Mouse (Mus musculus) stomach, postnatal 0 days (tissue): ENCODE results near the gene Lrmda. TPM values are rescaled to one million over a fixed set of nuclear protein-coding genes. Genes with fewer than 3 reads are reported as not detected.

ENCODE experiments used
- ATAC-seq: fragments of 200-750 bp; cut with Nextera tagmentation; 2 replicates; pipeline ENCODE4 v1.8.0; 2017; ENCODE audit not compliant: low FRiP score, low TSS enrichment
- DNase-seq: peaks from one replicate; pipeline ENCODE4 v3.0.0-alpha.2; 2016; ENCODE audit warnings: low spot score
- H3K27ac ChIP-seq: fragments of 300-500 bp; sonication (generic); replicated peaks from 2 replicates; pipeline ENCODE4 v1.5.1; 2014; ENCODE audit warnings: mild to moderate bottlenecking, control low read depth
- H3K27me3 ChIP-seq: fragments of 300-500 bp; sonication (generic); 2 replicates; pipeline ENCODE4 v1.6.1; 2014; ENCODE audit warnings: low read length; ENCODE audit not compliant: control insufficient read depth, insufficient read depth
- H3K36me3 ChIP-seq: fragments of 300-500 bp; sonication (generic); 2 replicates; pipeline ENCODE4 v1.6.1; 2014; ENCODE audit warnings: low read length, mixed read lengths; ENCODE audit not compliant: control insufficient read depth, insufficient read depth
- H3K4me1 ChIP-seq: fragments of 300-500 bp; sonication (generic); replicated peaks from 2 replicates; pipeline ENCODE4 v1.6.1; 2014; ENCODE audit warnings: antibody characterized with exemption; ENCODE audit not compliant: control insufficient read depth, insufficient read depth
- H3K4me2 ChIP-seq: fragments of 300-500 bp; sonication (generic); replicated peaks from 2 replicates; pipeline ENCODE4 v1.6.1; 2014; ENCODE audit warnings: low read depth, mild to moderate bottlenecking, control low read depth, moderate library complexity
- H3K4me3 ChIP-seq: fragments of 300-500 bp; sonication (generic); 2 replicates; pipeline ENCODE4 v1.5.1; 2014; ENCODE audit warnings: low read depth, low read length, control low read depth
- H3K9ac ChIP-seq: fragments of 300-500 bp; sonication (generic); 2 replicates; pipeline ENCODE4 v1.6.1; 2014; ENCODE audit warnings: mild to moderate bottlenecking, low read length, control low read depth, mixed read lengths
- H3K9me3 ChIP-seq: fragments of 300-500 bp; sonication (generic); 2 replicates; pipeline ENCODE4 v1.6.1; 2016; ENCODE audit warnings: low read length; ENCODE audit not compliant: control insufficient read depth
- CTCF ChIP-seq: IDR thresholded peaks from 2 replicates; pipeline ENCODE4 v1.5.1; 2016; ENCODE audit warnings: antibody characterized with exemption, low read depth, mild to moderate bottlenecking, moderate library complexity
- EP300 ChIP-seq: optimal IDR thresholded peaks from 2 replicates; pipeline ENCODE3; 2016; ENCODE audit warnings: antibody characterized with exemption
- WGBS: fragments of 180-500 bp; shearing (Covaris S2); extraction: QIAGEN DNeasy Blood & Tissue Kit; methylation state at CpG from one replicate; pipeline ENCODE4 v1.1.7; 2014; 5-methylcytosine and 5-hydroxymethylcytosine counted together
- polyA plus RNA-seq: library from polyadenylated mRNA; unstranded; fragments of >200 nt; fragmentation: Nextera tagmentation; extraction: Ambion mirVana; gene quantifications from 2 replicates; pipeline ENCODE4 v1.2.1, GENCODE M21; 2015

Gene Lrmda
- polyA plus RNA-seq, 1 experiment from 2014 or later, result 0.39 TPM

- ATAC-seq (no peak), DNase-seq (no peak)
- Histone ChIP-seq H3K4me1 (no peaks in the 10 kb centered on the region; the same call in 1 of the 2 replicates), H3K36me3 (no peaks in the 10 kb centered on the region), H3K9ac (no peak overlapping the region), H3K9me3 (no peaks in the 10 kb centered on the region), H3K27me3 (no peaks in the 10 kb centered on the region), H3K4me2 (no peak overlapping the region), H3K4me3 (no peak overlapping the region), H3K27ac (no peak overlapping the region)
- WGBS, result 59% methylated on average over 1 of the region's 1 CpGs
- TF ChIP-seq CTCF, result no peak
- no peak for TF ChIP-seq EP300
These were observed 39.2 kb downstream of the Lrmda start for GRCm38 (mm10) chr14:22058729-22059128.

- 79% methylated on average over 6 of the region's 6 CpGs for WGBS
- TF ChIP-seq CTCF (no peak), EP300 (no peak)
- ATAC-seq, result no peak
- no peak overlapping the region for H3K9ac ChIP-seq
- H3K4me3 ChIP-seq, result no peak overlapping the region
- H3K36me3 ChIP-seq, result no peaks in the 10 kb centered on the region
- no peak overlapping the region for H3K4me2 ChIP-seq
- no peaks in the 10 kb centered on the region; the same call in 1 of the 2 replicates for H3K4me1 ChIP-seq
- no peak overlapping the region for H3K27ac ChIP-seq
- DNase-seq, result no peak
- H3K9me3 ChIP-seq, result no peaks in the 10 kb centered on the region
- no peaks in the 10 kb centered on the region for H3K27me3 ChIP-seq
These were observed 39.9 kb downstream of the Lrmda start for GRCm38 (mm10) chr14:22059348-22059861.

DNA sequence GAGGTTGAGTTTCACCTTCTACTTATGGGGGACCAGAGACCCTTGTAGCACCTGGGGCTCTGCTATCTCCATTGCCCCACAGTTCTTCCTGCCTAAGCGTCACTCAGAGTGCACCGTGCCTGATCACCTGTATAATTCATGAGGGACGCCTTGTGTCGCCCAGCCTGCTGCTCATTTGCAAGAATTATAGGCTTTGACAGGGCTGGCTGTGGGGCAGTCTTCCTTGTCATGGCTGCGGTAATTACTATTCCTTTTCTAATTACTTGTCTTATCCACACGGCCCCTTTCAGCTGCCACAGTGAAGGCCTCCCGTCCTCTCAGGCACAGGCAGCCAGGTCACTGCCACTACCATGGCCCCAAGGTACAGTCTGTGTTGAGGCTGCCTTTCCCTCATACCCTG lies 41.3 kb downstream of the Lrmda start:
- Histone ChIP-seq H3K4me1 (no peaks in the 10 kb centered on the region; the same call in 1 of the 2 replicates), H3K27me3 (no peaks in the 10 kb centered on the region), H3K4me2 (no peak overlapping the region), H3K27ac (no peak overlapping the region), H3K9ac (no peak overlapping the region), H3K36me3 (no peaks in the 10 kb centered on the region), H3K9me3 (no peaks in the 10 kb centered on the region), H3K4me3 (no peak overlapping the region)
- no peak for DNase-seq
- TF ChIP-seq CTCF (no peak), EP300 (no peak)
- ATAC-seq, result no peak
- WGBS, result 84% methylated on average over 7 of the region's 7 CpGs

DNA sequence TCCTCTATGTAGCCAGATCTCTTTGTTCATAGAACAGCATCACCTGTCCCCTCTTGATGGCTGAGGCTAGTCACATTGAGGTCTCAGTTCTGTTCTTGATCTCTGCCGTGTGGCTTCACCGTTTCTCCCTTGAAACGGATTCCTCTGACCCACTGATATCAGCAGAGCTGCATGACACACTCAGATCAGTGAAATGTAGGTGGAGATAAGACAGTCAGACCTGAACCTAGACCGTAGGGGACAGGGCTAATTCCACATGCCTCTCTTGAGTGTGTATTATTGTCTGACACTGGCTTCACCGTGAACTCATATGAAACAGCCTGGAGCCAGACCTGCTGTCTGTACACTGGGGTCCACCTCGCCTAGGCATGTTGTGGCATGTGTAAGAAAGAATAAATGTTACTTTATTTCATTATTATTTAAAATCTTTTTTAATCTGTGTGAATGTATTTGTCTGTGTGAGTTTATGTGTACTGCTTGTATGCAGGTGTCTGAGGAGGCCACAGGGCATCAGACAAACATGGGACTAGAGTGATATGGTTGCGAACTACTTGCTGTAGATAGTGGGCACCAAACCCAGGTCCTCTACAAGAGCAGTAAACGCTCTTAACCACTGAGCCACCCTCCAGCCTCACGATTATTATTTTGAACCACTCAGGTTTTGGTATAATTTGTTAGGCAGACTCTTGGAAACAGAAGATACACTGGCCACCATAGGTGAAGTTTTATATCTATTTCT lies 42.8 kb downstream of the Lrmda start:
- no peak overlapping the region for H3K9ac ChIP-seq
- TF ChIP-seq CTCF (no peak), EP300 (no peak)
- no peaks in the 10 kb centered on the region for H3K36me3 ChIP-seq
- no peaks in the 10 kb centered on the region for H3K9me3 ChIP-seq
- 74% methylated on average over 9 of the region's 9 CpGs for WGBS
- ATAC-seq (no peak), DNase-seq (no peak)
- no peaks in the 10 kb centered on the region; the same call in 1 of the 2 replicates for H3K4me1 ChIP-seq
- H3K27ac ChIP-seq, result no peak overlapping the region
- no peak overlapping the region for H3K4me3 ChIP-seq
- H3K27me3 ChIP-seq, result no peaks in the 10 kb centered on the region
- H3K4me2 ChIP-seq, result no peak overlapping the region

GRCm38 (mm10) chr14:22069169-22069568 lies 49.7 kb downstream of the Lrmda start:
- Histone ChIP-seq H3K4me3 (no peak overlapping the region), H3K36me3 (no peaks in the 10 kb centered on the region), H3K9ac (no peak overlapping the region), H3K4me1 (no peaks in the 10 kb centered on the region), H3K27ac (no peak overlapping the region), H3K9me3 (no peaks in the 10 kb centered on the region), H3K27me3 (no peaks in the 10 kb centered on the region), H3K4me2 (no peak overlapping the region)
- WGBS, result 58% methylated on average over 2 of the region's 2 CpGs
- no peak for DNase-seq
- no peak for TF ChIP-seq CTCF
- TF ChIP-seq EP300, result no peak
- ATAC-seq, result no peak

DNA sequence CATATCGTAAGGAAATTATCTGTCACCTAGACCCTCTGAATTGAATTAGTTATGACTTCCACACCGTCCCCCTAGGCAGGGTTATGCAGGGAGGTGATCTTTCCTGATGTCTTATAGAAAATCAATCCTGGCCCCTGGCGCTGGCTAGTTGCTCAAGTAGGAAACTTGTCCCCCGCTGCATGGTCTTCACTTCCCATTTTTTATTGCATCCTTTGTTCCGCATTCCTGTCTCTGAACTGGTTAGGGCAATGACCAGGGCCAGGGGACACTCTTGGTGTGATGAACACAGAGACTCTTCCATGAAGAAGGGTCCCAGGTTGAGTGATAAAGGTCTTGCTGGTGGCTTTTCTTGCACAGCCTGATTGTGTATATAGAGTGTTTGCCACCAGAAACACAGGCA lies 53.9 kb downstream of the Lrmda start:
- H3K9me3 ChIP-seq, result no peaks in the 10 kb centered on the region
- TF ChIP-seq EP300 (no peak), CTCF (no peak)
- H3K9ac ChIP-seq, result no peak overlapping the region
- no peak overlapping the region for H3K4me2 ChIP-seq
- H3K27ac ChIP-seq, result no peak overlapping the region
- no peaks in the 10 kb centered on the region for H3K27me3 ChIP-seq
- WGBS, result 92% methylated on average over 5 of the region's 5 CpGs
- H3K4me3 ChIP-seq, result no peak overlapping the region
- no peaks in the 10 kb centered on the region for H3K36me3 ChIP-seq
- ATAC-seq (no peak), DNase-seq (no peak)
- H3K4me1 ChIP-seq, result no peaks in the 10 kb centered on the region
